Mouse (Mus musculus) heart, postnatal 25 days (tissue): ENCODE results near the gene Fmo5. TPM values are rescaled to one million over a fixed set of nuclear protein-coding genes. Genes with fewer than 3 reads are reported as not detected.

Experiments
- DNase-seq: peaks from one replicate; pipeline ENCODE4 v3.0.0; 2022; ENCODE audit warnings: low spot score
- intact Hi-C: fragments of 180-260 bp; cut with DNase I; formaldehyde crosslinking; loops from one replicate; pipeline ENCODE4 v1.15.1; 2025
- total RNA-seq, 2 experiments: library from RNA; stranded (reverse); gene quantifications; 2 replicates each; pipeline ENCODE4 v1.2.3; 2021

Fmo5 gene
- total RNA-seq, 2 experiments from 2014 or later: 10.1 to 11.8 TPM

DNA sequence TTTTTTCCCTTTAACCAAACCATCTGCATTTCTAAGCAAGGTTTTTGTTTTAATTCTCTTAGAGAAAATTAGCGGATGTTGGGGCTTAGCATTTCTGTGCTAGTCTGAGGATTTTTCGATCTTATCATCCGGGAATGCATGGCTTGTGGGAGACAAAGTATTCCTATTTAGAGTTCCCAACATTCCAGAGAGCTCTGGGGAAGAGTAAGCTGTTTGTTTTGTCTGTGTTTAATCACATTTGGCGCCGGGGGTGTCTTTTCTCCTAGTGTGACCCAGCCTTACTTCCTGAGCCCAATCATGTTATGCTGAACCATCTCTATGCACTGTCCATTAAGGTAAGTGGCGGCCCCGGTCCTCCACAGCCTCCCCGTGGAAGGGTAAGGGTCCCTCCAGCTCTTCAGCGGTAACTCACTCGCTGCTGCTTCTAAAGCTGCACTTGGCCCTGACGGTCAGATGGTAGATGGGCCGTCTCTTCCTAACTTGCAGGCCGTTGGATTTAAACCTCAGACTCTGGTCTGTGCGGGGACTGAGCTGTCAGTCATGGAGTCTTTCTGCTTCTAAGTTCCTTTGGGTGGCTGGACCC, 38.6 kb downstream of the Fmo5 start:
- intact Hi-C loops: no loop called here

GRCm38 (mm10) chr3:97674644-97675110, 46.1 kb downstream of the Fmo5 start, which contains the start of gene Gm17651:
Gm17651 (minus strand) TSS chr3:97674694.
- DNase-seq: no peak
- intact Hi-C loops: no loop called here

More for the DNA sequence above, 38.6 kb downstream of the Fmo5 start:
- DNase-seq: no peak

GRCm38 (mm10) chr3:97676126-97676525, 47.5 kb downstream of the Fmo5 start:
- no peak for DNase-seq
- intact Hi-C loops: no loop called here

DNA sequence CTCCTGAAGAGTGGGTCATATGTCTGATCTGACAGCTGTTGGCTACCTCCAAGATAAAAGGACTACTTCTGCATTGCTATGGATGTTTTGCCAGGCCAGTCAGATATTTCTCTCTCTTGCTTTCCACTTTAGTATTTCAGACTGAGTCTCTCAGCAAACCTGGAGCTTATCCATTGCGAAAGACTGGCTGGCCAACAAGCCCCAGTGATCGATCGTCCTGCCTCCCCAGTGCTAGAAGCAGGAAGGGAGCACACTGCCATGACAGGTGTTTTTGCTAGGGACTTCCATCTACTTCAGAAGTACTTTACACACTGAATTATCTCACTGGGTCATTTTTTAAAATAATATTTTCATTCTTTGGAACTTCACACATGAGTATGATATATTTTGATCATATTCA, 49.8 kb downstream of the Fmo5 start:
- DNase-seq: no peak
- intact Hi-C loops: no loop called here

DNA sequence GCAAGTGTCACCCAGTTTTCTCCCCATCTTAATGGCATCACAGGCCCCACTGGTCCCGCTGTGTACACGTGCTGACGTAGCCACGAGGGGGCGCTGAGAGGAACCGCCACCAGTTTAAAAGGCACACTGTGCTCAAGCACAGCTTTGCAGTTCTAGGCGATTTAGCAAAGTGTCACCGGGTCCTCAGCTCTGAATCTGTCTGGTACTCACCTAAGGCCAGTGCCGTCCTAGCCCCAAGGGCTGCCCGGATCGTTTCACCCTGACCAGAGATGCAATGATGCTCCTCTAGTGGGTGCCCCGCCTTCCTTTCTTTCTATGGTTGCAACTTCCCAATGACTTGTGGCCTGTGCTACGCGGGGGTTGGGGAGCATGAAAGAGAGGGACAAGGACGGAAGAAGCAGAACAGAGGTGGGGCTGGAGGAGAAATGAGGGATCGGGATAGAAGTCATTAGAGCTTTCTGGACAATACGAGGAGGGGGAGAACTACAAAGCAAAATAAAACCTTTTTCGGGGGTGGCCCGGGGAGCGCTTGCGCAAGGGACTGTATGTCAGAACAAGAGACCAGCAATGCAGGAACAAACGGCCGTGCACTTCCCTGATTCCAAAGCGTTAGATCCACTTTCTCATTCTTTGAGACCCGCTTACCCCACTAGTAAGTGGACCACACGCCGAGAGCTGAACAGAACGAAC, 52.2 kb downstream of the Fmo5 start:
- peak; percentile 50 for DNase-seq
- intact Hi-C loops: loop anchor here (1.0 to 5.0 kb wide), 3 partner anchors 20 to 199 kb away; no protein-coding TSS in a partner anchor

DNA sequence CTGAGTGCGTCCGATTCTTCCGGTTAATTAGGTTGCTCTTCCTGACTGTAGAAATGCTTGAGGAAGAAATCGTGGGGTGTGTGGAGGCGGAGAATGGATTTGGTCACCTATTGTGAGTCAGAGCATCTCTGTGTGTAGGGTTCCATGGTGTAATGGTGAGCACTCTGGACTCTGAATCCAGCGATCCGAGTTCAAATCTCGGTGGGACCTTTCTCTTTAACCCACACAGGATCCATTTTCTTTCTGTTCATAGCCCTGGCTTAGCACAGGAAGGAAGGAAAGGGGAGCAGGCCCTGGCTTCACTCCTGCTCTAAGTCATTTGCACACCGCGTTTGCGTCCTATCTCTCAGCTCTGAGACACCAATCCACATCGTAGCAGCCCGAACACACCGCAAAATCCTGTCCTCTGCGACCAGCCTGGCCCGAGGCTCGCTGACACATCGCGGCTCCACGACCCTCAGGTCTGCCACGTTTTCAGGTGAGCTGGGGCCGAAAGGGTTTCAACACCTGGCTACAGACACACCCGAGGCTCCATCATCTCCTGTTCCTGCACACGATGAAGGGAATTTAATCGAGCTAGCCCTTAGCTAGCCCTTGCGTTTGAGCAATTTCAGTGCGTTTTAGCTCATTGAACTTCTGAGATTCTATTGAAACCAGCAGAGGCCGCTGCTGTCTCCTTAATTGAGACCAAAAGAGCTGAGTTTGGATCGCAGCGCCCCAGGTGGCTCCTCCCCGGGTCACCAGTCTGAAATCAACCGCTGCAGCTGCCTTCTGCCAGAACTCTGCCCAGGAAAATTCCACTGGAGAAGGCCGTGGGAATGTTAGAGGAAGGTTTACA, 52.9 kb downstream of the Fmo5 start:
- intact Hi-C loops: loop anchor here (1.0 to 5.0 kb wide), 3 partner anchors 21 to 198 kb away; no protein-coding TSS in a partner anchor
- no peak for DNase-seq

DNA sequence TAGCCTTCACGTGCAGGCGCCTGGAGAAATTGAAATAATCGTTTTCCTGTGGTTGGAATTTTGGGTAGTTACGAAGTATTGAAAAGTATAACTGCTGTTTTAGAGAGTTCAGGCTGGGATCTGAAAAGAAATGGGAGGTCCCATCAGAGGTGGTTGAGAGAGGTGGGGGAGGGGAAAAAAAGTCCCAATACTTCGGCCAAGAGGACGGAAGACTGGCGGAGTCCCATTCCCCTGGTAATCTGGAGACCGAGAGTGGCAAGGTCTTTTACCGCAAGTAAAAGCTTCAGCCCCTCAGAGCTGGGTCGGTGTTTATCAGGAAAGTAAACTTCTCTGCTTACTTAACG, 53.5 kb downstream of the Fmo5 start:
- no peak for DNase-seq
- intact Hi-C loops: loop anchor here (5.0 kb wide), 1 partner anchor 85 kb away; no protein-coding TSS in a partner anchor

DNA sequence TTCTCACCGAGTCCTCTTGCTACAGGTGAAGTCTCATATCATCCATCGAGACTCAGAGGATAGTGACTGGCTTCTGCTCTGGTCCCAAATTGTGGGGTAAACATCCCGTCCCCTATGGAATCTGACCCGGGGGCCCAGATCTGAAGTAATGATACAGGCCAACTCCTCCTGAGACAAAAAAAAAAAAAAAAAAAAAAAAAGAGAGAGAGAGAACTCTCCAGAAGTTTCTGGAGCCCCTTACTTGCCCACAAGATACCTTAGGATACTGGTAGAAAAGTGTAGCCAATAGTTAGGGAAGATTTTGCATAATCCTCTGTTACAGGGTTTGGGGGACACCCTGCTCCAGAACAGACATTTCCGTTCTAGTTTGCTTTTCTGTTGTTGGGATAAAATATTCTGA, 54.0 kb downstream of the Fmo5 start:
- intact Hi-C loops: loop anchor here (5.0 kb wide), 1 partner anchor 85 kb away; no protein-coding TSS in a partner anchor

DNA sequence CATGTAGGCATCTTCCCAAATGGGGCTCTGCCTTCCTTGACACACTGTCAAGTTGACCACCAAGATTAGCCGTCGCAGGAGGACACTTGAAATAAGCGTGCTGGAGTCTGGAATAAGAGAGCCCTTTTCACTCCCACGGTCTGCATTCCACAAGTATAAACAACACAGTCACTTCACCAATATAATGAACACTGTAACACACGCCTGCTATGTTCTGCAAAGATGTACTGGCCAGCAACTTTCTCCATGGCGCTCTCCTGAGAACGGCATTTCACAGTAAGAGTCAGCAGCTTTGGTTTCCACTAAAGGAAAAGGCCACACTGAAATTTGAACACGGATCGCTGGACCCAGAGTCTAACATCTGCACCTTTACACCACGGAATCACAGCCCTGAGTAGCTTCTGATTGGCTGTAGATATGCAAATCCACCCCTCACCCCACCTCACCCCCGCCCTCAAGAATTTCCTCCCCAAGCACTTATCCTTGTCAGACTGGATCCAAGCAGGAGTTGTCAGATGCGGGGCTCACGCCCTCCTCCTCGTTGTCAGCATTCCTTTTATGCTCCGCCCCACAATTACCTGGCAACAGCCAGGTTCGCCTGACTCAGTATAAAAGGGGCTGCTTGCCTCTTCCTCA, 55.1 kb downstream of the Fmo5 start:
- no peak for DNase-seq
- intact Hi-C loops: loop anchor here (5.0 kb wide), 1 partner anchor 84 kb away; no protein-coding TSS in a partner anchor

More for the DNA sequence above, 54.0 kb downstream of the Fmo5 start:
- no peak for DNase-seq

- intact Hi-C loops: no loop called here
- DNase-seq: no peak
These were observed 57.9 kb downstream of the Fmo5 start for GRCm38 (mm10) chr3:97686372-97687117.

DNA sequence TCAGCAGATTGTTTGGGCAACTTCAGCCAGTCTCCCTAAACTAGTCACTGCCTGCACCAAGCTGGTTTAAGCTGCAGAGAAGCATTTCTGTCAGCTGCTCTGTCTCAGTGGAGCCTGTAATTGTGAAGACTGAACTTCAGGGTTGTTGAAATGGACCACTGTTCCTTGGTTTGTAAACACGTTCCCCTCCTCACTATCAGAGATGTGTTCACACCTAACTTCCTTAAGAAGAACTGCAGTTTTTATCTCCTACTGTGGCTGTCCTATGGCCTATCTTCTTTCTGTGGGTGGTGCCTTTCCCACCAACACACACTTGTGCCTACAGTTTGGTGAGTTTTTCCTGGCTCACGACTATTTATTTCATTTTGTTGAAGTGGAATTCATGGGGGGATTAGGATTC, 60.7 kb downstream of the Fmo5 start:
- DNase-seq: no peak
- intact Hi-C loops: no loop called here

- intact Hi-C loops: no loop called here
- no peak for DNase-seq
These were observed 62.0 kb downstream of the Fmo5 start for GRCm38 (mm10) chr3:97690590-97690989.

DNA sequence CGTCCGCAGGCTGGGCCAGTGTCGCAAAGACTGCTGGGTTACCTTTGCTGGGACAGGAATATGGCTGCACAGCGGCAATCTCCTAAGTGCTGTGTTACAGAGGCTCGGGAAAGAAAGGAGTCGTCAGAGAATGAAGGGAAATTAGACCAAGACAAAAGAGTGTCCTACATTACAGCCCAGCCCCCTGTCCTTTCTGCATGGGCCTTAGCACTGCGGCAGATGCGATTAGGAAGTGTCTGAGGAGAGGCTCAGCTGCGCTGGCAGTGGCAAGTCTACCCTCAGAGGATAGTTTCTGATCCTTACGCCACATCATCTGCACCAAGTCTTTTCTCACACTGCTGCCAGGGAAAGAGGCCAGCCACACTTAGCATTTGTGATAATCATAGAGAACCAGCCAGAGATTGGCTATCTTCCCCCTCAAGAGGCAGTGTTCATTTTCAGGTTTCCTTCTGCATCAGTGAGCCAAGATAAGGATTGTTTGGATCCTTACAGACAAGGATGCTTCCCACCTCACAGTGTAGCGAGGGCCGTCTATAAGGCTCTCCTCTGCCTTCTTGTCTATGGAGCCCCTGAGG, 62.9 kb downstream of the Fmo5 start:
- intact Hi-C loops: no loop called here

GRCm38 (mm10) chr3:97693806-97694205, 65.2 kb downstream of the Fmo5 start:
- intact Hi-C loops: no loop called here

More for the DNA sequence above, 62.9 kb downstream of the Fmo5 start:
- no peak for DNase-seq

GRCm38 (mm10) chr3:97696866-97697265, 68.3 kb downstream of the Fmo5 start:
- no peak for DNase-seq
- intact Hi-C loops: no loop called here

More at GRCm38 (mm10) chr3:97693806-97694205, 65.2 kb downstream of the Fmo5 start:
- no peak for DNase-seq

DNA sequence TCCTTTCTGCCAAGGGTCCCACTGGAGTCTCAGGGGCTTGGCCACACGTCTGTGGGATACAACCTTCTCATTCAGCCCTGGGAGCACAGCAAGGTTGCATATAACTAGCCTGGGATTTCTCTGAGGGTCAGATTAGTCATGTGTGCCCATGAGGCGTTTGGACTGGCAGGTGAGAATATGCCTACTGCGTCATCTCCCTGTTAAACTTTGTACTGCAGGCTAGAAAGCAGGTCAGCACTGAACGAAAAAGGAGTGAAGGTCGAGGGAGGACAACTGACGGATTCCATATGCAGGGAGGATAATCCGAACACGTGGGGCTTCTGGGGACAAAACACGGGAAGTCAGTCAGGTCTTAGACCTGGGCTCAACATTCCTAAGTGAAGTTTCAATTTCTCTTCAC, 68.7 kb downstream of the Fmo5 start:
- intact Hi-C loops: no loop called here
- no peak for DNase-seq

DNA sequence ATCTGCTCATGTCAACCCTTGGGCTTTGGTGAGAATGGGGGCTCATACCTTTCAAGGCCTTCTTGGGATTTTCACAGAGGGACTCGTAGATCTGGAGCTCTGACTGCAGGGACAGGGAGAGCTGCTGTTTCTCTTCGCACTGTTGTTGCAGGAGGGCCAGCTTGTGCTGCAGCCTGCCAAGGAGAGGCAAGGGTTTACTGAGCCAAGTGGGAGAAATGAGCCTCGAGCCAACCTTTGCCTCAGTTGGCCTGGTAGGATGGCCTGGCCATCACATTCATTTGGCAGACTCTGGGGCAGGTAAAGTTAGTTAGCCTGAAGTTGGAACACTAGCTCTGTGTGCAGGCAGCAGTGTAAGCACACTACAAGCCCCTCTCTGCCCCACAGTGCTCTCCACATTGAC, 70.5 kb downstream of the Fmo5 start:
- no peak for DNase-seq
- intact Hi-C loops: no loop called here

DNA sequence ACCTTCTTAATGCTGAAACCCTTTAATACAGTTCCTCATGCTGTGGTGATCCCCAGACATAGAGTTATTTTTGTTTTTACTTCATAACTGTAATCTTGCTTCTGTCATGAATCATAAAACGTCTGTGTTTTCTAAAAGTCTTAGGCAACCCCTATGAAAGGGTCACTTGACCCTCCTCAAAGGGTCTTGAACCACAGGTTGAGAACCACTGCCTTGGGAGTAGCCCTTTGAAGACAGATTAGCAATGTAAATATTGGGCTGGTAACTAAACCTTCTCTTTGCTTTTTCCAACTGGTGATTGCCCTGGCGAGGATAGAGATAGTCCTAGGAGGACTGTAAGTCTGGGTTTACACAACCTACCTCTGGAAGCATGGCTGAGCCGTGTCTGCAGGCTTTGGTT, 72.6 kb downstream of the Fmo5 start:
- intact Hi-C loops: no loop called here
- DNase-seq: no peak
